Comparison of ENCODE assay signal across 20 mouse cellular contexts in genomic region chr5:103370456-103370855, GRCm38 (mm10). TPM values are rescaled to one million over a fixed set of nuclear protein-coding genes. Genes with fewer than 3 reads are reported as not detected.
"Had no signal": no experiment of that assay in that cellular context is flagged by ENCODE, and none has a peak within 500 bp of the region (broad histone marks: within the 10 kb centered on the region; RNA-seq: fewer than 3 reads in every experiment).

No protein-coding gene starts in this region.

- H3K27me3 ChIP-seq: intestine, embryonic 15.5 days; limb, embryonic 13.5 days; lung, embryonic 15.5 days; midbrain, embryonic 13.5 days had no signal

- H3K36me3 ChIP-seq: intestine, embryonic 15.5 days; limb, embryonic 10.5 days; limb, embryonic 13.5 days; liver, embryonic 12.5 days; liver, embryonic 15.5 days; lung, embryonic 15.5 days; midbrain, embryonic 13.5 days had no signal

- DNase-seq: kidney, adult 18-20 months; kidney, adult 9 months; kidney, postnatal 25 days; layer of hippocampus, adult 9-11 months; liver; right cerebral cortex, postnatal 4 days; thymus, adult 2 months; thymus, postnatal 14 days; thymus, postnatal 4 days had no signal

- H3K4me1 ChIP-seq: intestine, embryonic 15.5 days; liver, embryonic 12.5 days; liver, embryonic 15.5 days; midbrain, embryonic 13.5 days had no signal

- H3K9ac ChIP-seq: intestine, embryonic 15.5 days; limb, embryonic 13.5 days; liver, embryonic 12.5 days; liver, embryonic 15.5 days; lung, embryonic 15.5 days; midbrain, embryonic 13.5 days had no signal

- H3K4me2 ChIP-seq: intestine, embryonic 15.5 days; limb, embryonic 13.5 days; liver, embryonic 12.5 days; liver, embryonic 15.5 days; lung, embryonic 15.5 days; midbrain, embryonic 13.5 days had no signal

- H3K4me3 ChIP-seq: intestine, embryonic 15.5 days; layer of hippocampus, adult 2 months; limb, embryonic 10.5 days; limb, embryonic 13.5 days; liver, embryonic 12.5 days; liver, embryonic 15.5 days; lung, embryonic 15.5 days; midbrain, embryonic 13.5 days had no signal

- H3K9me3 ChIP-seq: intestine, embryonic 15.5 days; limb, embryonic 10.5 days; limb, embryonic 13.5 days; liver, embryonic 12.5 days; liver, embryonic 15.5 days; lung, embryonic 15.5 days; midbrain, embryonic 13.5 days had no signal

- H3K27ac ChIP-seq: intestine, embryonic 15.5 days; layer of hippocampus, adult 2 months; limb, embryonic 10.5 days; limb, embryonic 13.5 days; liver, embryonic 12.5 days; liver, embryonic 15.5 days; lung, embryonic 15.5 days; macrophage; midbrain, embryonic 13.5 days; stomach, postnatal 0 days had no signal

- ATAC-seq: intestine, embryonic 15.5 days; liver, embryonic 12.5 days; midbrain, embryonic 13.5 days; midbrain, embryonic 16.5 days had no signal

RNA-seq across cellular contexts. Expression of gene Ptpn13, which starts 54.5 kb away (rescaled TPM):
- polyA plus RNA-seq: macrophage had no signal
